Mouse (Mus musculus): ENCODE data around the gene Cela3a.

DNA sequence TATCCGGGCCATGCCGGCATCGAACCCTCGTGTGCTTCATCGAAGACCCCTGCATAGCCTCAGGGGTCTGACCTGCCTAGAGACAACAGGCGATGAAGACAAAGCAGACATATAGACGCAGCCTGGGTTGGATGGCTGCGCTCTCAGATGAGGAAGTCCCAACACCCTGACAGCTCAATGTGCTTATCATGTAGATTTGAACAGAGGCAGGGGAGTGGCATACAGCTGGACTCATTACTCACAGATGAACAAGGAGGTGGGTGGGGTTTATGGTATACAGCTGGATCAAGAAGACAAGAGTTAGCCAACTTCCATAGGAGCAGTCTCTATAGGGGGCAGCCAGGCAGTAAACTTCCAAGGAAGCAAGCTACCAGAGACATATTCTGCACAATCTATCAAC lies 29.3 kb upstream of the Cela3a start:
- TF ChIP-seq CTCF (IDR thresholded peaks at IDR 0.05; ENCODE audit: low read depth, low read length) (no peak), GATA1 (IDR thresholded peaks at IDR 0.05; ENCODE audit: borderline replicate concordance, low read length) (no peak), POLR2AphosphoS5 (IDR thresholded peaks at IDR 0.05; ENCODE audit: insufficient replicate concordance, low read depth, low read length) (no peak)
